Mouse (Mus musculus): ENCODE results near the gene Ubtf. TPM values are rescaled to one million over a fixed set of nuclear protein-coding genes. Genes with fewer than 3 reads are reported as not detected.
A peak's percentile ranks its signal among the peaks of the same experiment; 100 is the strongest.
"Not testable (repeated sequence)": the region's sequence is repeated elsewhere in the genome, so short reads cannot be mapped to it uniquely, and the experiment has no call there.

The Ubtf gene
- total RNA-seq, 4 experiments from 2014 or later, result 106 to 122 (median 120) TPM

DNA sequence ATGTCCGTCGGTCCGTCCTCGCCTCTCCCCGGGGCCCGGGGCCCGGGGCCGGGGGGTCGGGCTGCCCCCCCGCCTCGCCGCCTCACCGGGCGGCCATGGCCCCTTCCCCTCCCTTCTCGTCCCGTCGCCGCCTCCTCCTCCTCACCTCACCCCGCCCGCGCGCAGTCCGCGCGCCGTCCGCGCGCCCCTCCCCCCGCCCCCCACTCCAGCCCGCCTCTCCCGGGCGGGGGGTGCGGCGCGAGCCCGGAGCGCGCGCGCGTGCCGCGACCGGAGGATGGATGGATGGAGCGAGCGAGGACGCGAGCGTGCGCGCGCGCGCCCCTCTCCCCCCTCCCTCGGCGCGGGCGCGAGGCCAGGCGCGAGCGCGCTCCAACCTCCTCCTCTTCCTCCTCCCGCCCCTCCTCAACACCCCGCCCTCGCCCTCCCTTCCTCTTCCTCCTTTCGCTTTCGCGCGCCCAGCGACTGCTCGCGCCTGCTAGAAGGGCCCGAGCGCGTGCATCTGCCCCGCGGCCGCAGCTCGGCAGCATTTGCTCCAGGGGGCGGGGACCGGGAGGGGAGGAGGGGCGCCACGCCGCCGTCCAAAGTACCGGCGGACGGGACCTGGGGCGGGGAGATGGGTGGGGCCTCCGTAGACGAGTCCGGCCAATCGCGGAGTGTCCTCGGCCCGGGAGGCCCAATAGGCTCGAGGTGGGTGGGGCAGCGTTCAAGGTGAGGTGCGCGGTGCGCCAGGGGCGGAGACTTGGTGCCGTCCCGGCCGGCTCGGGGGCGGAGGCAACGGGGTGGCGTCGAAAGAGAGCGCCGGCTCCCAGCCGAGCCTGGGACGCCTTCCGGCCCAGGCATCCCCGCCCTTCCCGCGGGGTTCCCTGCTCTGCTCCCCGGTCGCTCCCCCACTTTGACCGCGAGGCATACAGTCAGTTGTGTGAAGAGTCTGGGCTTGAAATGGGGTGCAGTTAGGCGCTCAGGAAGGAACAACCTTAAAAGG, 22.8 kb downstream of the Ubtf start, which contains the start of gene Atxn7l3:
TSS of gene Atxn7l3 (minus strand) at position 141 of the 982 bp plus-strand sequence.
- DNase-seq (ENCODE audit: low spot score in 2 of 2), result peak; percentile 97

DNA sequence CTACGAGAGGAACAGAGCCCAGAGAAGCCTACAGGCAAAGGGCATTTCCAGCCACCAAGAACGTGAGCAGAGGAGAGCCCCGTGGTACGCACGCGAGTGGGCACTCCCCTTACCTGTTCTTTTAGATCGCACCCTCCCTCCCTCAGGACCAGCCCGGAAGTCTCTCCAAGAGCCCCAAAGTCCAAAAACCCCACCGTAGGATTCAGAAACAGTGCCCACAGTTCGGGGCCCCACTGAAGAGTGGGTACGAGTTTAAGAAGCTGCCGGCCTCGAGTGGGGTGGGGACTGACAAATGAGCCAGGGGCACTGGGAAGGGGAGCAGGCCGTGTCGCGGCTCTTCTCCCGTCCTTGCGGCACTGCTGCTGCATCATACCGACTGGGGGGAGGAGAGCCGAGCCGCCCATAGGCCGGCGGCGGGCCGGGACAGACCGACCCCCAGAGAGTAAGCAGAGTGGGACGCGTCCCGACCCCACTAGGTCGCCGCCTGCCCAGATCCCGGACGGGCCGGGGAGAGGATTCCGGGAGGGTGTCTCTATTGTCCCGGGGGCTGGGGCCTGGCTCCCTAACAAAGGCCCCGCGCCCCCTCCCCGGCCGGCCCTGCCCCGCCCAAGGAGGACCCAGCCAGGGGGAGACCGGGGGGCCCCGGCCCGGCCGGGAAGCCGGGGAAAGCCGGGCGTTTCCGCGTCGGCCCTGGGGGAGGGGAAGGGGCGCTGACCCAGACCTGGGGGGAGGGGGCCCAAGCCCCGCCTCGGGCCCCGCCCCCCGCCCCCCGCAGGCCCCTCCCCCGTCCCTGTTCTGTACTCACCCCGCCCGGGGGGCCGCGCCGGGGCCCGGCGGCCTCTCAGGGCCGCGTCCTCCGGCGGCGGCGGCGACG, 23.7 kb downstream of the Ubtf start:
- no peak for DNase-seq (ENCODE audit: low spot score in 2 of 2)

DNA sequence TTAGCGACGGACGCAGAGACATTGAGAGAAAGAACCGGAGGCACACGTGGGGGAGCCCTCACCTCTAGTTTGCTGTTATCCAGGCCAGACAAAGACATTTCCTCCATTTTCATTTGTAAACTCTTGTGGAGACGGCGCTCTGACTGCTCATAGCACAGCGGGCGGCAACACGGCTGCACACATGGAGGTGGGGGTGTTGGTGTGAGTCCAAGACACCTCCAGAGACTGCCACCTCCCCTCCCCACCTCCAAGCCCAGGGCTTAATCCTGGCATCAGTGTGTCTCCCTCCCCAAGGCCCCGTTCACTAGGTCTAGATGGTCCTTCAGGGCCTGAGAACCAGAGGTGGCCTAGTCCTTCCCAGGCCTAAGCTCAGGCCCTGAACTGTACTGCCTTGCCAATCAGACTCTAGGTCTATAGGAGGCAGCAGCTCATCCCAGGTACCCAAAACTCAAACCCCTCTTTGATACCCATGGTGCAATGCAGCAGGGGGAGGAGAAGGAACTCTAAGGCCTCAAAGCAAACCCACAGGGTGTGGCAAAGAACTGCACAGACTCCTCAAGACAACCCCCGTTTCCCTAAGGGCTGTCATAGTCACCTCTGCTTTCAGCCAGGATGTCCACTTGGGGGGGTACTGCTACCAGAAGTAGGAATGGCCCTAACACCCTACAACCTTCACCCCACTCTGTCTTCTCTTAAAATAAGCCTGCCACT, 24.5 kb downstream of the Ubtf start:
- DNase-seq (ENCODE audit: low spot score in 2 of 2), result no peak

DNA sequence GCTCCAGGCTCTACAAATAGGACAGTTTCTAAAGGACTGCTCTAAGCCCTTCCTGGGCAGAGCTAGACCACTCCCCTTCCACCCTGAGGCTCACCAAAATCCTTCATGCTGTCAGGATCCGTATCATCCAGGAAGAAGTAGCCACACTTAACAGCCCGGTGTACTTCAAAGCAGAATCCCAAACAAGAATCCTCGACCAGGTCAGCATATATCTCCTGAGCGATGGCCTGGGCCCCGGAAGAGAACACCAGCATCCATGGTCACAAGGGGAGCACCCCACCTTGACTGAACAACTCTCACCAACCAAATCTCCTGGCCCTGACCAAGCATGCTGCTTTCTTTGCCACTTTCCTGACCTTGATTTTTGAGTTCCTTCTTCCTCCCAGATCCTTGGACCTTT, 25.1 kb downstream of the Ubtf start:
- no peak for DNase-seq (ENCODE audit: low spot score in 2 of 2)

DNA sequence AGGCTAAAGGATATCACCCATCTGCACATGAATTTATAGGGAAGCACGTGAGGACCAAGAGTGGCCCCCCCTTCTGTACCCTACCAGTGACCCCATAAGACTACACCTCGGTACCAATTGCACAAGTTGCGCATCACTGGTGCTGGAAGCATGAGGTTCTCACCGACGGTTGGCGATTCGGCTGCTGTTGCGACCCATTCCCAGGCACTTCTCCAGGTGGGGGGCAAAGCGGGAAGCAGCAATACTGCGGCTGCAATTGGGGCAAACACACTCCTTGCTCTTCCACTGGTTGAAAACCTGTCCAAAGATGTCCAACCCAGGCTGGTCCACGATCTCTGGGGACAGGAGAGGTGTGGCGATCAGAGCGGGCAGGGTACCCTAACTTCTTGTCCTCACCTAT, 25.6 kb downstream of the Ubtf start:
- DNase-seq (ENCODE audit: low spot score in 2 of 2), result no peak

DNA sequence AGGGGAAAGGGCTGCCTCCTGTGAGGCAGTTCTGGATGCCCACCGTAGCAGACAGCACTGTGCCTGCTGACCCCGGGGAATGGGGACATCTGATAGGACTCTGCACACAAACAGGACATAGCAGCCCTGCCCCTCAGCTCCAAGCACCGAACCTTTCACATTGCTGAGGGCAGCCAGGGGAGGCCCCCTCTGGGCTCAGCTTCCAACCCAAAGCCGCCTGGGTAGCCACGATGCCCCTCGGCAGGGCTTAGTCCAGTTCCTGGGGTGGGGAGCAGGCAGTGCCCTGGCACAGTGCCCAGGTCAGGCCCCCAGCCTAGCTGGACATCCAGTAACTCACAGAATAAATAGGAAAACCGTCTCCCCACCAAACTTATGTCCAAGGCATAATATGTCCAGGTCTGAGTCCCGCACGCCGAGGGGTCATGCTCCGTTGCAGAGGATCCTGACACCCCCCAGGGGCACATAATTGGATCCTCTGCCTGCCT, 28.4 kb downstream of the Ubtf start:
- DNase-seq (ENCODE audit: low spot score in 2 of 2), result no peak

DNA sequence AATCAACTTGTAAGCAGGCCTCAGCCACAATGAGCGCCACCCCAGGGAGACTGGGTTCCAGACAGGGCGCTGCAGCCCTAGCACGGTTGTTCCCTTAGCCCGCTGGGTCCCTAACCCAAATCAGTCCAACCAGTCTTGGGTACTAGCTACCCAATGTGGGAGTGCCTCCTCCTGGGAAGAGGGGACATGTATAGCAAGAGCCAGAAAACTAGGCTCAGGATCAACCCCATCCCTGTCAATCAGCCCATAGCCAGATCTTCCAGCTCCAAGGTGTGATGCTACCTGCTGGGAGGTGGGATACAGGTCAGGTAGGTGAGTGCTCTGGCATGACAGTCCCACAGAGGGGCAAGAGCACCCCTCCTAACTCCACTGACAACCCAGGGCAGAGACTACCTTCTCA, 29.4 kb downstream of the Ubtf start:
- DNase-seq (ENCODE audit: low spot score in 2 of 2), result no peak

DNA sequence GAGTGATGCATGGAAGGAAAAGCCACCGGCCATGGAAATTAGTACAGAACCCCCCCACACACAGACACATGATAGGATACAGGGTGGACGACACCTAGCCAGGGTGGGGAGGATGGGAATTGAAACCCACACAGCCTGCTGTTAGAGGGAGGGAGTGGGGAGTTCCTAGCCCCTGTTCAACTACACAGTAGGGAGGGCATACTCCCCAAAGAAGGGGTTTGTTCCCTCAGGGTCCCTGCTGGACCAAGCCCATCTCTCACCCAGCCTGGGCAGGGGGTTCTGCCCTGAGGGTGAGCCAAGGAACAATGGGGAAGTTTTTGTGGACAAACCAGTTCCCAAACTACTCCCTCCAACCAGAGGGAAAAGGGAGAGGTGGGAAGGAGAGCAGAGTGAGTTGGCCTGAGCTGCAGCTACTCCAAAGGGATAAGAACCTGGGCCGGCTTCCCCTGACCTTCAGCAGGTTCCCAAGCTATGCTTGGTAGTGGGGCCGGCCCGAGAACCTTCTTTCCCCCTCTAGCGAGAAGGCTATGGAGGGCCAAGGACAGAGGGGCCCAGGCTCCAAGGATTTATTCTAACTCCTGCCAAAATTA, 29.9 kb downstream of the Ubtf start:
- no peak for DNase-seq (ENCODE audit: low spot score in 2 of 2)

DNA sequence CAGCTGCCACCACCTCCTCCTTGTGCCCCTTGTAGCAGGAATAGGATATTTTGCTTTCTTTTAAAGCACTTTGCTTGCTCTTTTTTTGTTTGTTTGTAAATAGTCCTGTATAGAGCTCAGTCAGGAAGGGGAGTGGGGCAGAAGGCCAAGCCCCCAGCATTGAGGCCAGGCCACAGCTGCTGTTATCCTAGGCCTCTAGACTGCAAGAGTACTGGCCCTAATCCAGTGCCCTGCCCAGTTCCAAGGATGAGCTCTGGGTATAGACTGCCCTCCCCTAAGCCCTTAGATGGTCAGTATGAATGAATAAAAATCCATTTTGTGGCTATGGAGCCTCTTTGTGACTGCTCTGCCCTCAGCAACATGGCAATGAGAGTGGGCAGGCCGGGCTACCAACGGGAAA, 30.6 kb downstream of the Ubtf start:
- DNase-seq (ENCODE audit: low spot score in 2 of 2), result no peak

DNA sequence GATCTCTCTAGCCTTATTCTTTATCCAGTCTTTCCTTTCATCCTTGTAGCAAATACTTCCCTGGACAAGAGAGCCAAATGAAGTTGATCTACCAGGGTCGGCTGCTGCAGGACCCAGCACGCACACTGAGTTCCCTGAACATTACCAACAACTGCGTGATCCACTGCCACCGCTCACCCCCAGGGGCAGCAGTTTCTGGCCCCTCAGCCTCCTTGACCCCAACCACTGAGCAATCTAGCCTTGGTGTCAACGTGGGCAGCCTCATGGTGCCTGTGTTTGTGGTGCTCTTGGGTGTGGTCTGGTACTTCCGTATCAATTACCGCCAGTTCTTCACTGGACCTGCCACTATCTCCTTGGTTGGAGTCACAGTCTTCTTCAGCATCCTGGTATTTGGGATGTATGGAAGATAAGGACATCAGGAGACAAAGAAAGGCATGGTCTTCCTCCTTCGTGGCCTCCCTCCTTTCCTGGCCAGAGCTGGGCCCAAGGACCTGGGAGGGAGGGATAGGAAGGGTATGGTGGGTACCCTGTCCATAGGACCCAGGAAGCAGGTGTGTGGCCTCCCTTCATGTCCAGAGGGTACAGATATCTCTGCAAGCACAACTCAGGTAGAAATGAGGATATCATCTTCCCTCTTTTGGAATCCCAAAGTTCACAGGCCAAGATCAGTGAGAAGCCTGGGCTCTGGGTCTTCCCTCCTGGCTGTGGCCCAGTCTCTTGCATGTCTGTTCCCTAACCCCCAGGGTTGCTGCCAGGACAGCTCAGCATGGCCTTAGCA, 31.3 kb downstream of the Ubtf start:
- DNase-seq (ENCODE audit: low spot score in 2 of 2), result no peak

DNA sequence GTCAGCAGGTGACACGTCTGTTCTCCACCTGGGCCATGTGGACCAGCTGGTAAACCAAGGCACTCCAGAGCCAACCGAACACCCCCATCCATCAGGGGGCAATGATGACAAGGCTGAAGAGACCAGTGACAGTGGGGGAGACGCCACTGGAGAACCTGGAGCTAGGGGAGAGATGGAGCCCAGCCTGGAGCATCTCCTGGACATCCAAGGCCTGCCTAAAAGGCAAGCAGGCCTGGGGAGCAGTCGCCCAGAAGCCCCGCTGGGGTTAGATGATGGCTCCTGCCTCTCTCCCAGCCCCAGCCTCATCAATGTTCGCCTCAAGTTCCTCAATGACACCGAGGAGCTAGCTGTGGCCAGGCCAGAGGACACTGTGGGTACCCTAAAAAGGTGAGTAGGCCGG, 32.1 kb downstream of the Ubtf start:
- DNase-seq (ENCODE audit: low spot score in 2 of 2), result no peak

DNA sequence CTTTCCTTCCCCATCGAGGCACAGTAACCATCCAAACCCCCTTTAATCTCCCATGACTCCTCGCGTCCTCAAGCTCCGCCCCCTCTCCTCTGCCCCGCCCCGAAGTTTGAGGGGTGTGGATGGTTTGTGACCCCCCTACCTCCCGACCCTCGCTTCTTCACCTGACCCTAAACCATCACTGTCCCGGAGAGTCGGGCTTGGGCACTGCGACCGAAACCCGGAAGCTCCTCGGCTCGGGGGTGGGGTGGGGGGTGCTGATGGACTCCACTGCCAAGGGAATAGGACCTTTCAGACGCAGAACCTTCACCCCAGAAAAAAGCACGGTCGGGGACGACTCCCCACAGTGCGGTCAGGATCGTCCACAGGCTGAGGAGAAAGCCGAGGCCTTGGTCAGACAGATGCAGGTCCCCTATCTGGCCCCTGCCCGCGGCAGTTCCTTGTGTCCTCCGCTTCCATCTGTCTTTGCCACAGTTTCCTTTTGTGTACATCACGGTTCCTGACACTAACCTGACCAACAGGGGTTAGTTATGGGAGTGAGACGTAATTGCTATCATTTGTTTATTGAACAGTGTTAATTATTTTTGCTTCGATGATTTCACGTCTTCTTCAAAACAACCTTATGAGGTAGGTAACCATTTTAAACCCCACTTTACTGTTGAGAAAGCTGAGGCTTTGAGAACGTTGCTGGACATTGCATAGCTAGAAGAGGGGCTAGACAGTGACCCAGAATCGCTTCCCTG, 34.3 kb downstream of the Ubtf start:
- DNase-seq (ENCODE audit: low spot score in 2 of 2), result peak in 1 of 2 experiments; percentile 67

DNA sequence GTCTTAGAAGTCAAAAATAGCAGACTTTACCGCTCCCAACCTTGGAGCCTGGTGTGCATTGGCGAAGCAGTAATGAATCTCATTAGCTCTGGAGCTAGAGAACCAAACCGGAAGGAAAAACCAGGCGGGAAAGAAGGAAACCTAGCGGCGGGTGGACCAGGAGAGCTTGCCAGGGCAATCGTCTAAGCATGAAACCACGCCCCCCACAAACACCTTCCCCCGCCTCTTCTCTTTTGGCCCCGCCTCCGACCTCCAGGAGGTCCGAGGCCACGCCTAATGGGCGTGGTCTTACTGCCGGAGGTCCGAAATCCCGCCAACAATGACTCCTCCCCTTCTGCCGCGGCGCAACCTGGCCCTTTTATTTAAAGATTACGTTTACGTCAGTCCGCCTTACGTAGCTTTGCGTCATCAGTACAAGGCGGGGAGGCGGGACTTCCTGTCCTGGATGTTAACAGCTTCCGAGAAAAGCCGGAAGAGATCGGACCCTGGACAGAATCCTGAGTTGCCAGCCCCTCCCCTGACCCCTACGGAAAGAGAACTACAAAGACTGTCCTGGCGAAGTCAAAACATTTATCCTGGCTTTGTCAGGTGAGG, 34.9 kb downstream of the Ubtf start, which contains the start of gene Tmub2:
TSS of gene Tmub2 (plus strand) at position 431 of the 594 bp plus-strand sequence.
- peak; percentile 96 to 97 for DNase-seq (ENCODE audit: low spot score in 2 of 2)

DNA sequence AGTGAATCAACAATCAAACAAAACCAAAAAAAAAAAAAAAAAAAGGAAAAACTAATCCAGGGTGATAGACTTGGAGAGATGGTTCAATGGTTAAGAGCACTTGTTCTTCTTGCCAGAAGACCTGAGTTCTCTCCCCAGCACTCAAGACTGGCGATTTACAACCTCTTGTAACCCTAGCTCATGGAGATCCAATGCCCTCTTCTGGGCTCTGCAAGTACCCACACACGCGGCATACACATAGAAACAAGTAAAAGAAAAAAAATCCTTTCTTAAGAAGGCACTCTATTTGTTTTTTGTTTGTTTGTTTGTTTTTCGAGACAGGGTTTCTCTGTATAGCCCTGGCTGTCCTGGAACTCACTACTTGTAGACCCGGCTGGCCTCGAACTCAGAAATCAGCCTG, 35.6 kb downstream of the Ubtf start:
- no peak for DNase-seq (ENCODE audit: low spot score in 2 of 2)

DNA sequence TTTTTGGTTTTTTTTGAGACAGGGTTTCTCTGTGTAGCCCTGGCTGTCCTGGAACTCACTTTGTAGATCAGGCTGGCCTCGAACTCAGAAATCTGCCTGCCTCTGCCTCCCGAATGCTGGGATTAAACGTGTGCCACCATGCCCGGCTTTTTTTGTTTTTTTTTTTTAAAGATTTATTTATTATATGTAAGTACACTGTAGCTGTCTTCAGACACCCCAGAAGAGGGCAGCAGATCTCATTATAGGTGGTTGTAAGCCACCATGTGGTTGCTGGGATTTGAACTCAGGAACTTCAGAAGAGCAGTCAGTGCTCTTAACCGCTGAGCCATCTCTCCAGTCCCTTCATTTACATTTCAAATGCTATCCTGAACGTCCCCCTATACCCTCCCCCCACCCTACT, 39.3 kb downstream of the Ubtf start:
- DNase-seq (ENCODE audit: low spot score in 2 of 2), result not testable (repeated sequence)

DNA sequence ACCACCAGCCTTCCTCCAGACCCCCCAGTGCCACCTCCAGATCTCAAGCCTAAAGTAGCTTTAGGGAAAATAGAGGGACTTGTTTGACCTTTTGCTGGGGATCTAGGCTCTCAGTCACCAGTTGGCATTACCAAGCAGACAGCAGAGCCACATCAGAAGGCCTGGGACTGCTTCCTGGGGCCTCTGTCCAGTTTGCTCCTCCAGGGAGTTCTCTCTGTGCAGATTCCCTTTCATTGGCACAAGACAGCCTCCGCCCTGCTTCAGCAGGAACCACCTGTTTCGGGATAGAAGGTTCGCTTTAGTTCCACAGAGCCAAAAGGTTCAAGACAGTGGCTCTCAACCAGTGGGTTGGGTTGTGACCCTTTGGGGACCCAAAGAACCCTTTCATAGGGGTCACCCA, 39.9 kb downstream of the Ubtf start:
- DNase-seq (ENCODE audit: low spot score in 2 of 2), result no peak

DNA sequence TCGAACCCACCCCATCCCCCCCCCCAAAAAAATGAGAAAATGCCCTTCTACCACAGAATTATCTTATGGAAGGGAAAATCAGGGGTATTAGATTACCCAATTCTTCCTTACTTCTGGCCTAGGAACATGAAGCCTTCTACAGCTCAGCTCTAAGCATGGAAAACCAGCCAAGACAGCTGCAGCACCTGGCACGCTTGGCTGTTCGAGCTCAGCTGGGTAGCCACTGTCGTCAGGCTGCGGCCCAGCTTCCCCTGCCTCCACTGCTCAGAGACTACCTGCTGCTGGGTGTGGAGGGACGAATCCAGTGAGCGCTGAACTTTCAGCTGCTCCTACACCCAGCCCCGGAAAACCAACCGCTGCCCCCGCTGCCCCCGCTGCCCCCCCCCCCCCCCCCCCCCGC, 41.8 kb downstream of the Ubtf start:
- no peak for DNase-seq (ENCODE audit: low spot score in 2 of 2)

DNA sequence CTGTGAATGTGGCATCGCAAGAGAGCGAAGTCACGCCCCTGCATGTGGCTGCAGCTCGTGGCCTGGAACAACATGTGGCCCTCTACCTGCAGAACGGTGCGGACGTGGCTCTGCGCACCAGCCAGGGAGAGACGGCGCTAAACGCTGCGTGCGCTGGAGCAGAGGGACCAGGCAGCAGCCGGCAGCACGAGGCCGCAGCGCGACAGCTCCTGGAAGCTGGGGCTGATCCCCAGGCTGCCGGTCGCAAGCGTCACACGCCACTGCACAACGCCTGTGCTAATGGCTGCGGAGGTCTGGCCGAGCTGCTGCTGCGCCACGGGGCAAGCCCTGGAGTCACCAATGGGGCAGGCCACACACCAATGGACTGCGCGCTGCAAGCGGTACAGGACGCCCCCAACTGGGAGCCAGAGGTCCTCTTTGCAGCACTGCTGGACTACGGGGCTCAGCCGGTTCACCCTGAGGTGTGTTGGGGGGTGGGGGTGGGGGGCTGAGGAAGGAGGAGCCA, 43.1 kb downstream of the Ubtf start:
- DNase-seq (ENCODE audit: low spot score in 2 of 2), result no peak

All from layer of hippocampus, adult 8-10 months (tissue).